Mouse (Mus musculus) left cerebral cortex, postnatal 14 days (tissue): Measurements from ENCODE around the gene Myh15. TPM values are rescaled to one million over a fixed set of nuclear protein-coding genes. Genes with fewer than 3 reads are reported as not detected.
"Not testable (repeated sequence)": the region's sequence is repeated elsewhere in the genome, so short reads cannot be mapped to it uniquely, and the experiment has no call there.

Experiments
- DNase-seq, 2 experiments: peaks; one replicate each; pipeline ENCODE4 v3.0.0; 2021 to 2022; ENCODE audit warnings: low spot score in 2 of 2, mixed read lengths in 1 of 2
- intact Hi-C: fragments of 180-260 bp; cut with DNase I; formaldehyde crosslinking; loops from one replicate; pipeline ENCODE4 v1.15.1; 2025
- total RNA-seq, 2 experiments: library from RNA; stranded (reverse); gene quantifications; 2 replicates each; pipeline ENCODE4 v1.2.3; 2021

The Myh15 gene
- total RNA-seq, 2 experiments from 2014 or later, result 0.47 to 0.53 TPM

GRCm38 (mm10) chr16:49197951-49198350, 140.7 kb downstream of the Myh15 start:
- DNase-seq, result peak; percentile 6 to 9
- intact Hi-C loops, result loop anchor here (10.0 kb wide), 1 partner anchor 127 kb away; no protein-coding TSS in a partner anchor

- intact Hi-C loops, result no loop called here
- DNase-seq, result no peak
These were observed 166.4 kb downstream of the Myh15 start for GRCm38 (mm10) chr16:49223733-49224132.

- intact Hi-C loops, DNase-seq: not testable (repeated sequence)
These were observed 186.2 kb downstream of the Myh15 start for GRCm38 (mm10) chr16:49243517-49243916.

Other genes starting within 250 kb of the Myh15 start
- gene Retnlb, start 240.6 kb upstream of the Myh15 start, total RNA-seq, result not detected
- 1 to 10 TPM in 1 of 2 experiments, under 1 TPM in 1; 0.66 to 1.6 TPM for gene Retnla, start 214.9 kb upstream of the Myh15 start, total RNA-seq
- not detected for gene Retnlg, start 184.9 kb upstream of the Myh15 start, total RNA-seq
- gene Dzip3, start 63.3 kb upstream of the Myh15 start, total RNA-seq, result 10 to 100 TPM; 75.4 to 79.7 TPM
- gene Cip2a, start 63.3 kb upstream of the Myh15 start, total RNA-seq, result 1 to 10 TPM; 3.5 to 4.0 TPM